Mouse (Mus musculus): ENCODE results near the gene Zcchc3. TPM values are rescaled to one million over a fixed set of nuclear protein-coding genes. Genes with fewer than 3 reads are reported as not detected.

Gene Zcchc3
- polyA plus RNA-seq, 1 experiment from 2014 or later: 18.0 TPM

Other genes with a start within 250 kb of the Zcchc3 start
- 164 and 229 TPM in 2 replicates for gene Csnk2a1, start 188.2 kb downstream of the Zcchc3 start, polyA plus RNA-seq (2014; fragmentation: Nextera tagmentation; extraction: Ambion mirVana)
- gene Tbc1d20, start 121.2 kb downstream of the Zcchc3 start, polyA plus RNA-seq (2014; fragmentation: Nextera tagmentation; extraction: Ambion mirVana): 23.3 and 28.8 TPM in 2 replicates
- gene Rbck1, start 82.4 kb downstream of the Zcchc3 start, polyA plus RNA-seq (2014; fragmentation: Nextera tagmentation; extraction: Ambion mirVana): 108 and 109 TPM in 2 replicates
- 0.62 and 1.2 TPM in 2 replicates for gene Trib3, start 71.0 kb downstream of the Zcchc3 start, polyA plus RNA-seq (2014; fragmentation: Nextera tagmentation; extraction: Ambion mirVana)
- 40.1 and 49.0 TPM in 2 replicates for gene Nrsn2, start 38.4 kb downstream of the Zcchc3 start, polyA plus RNA-seq (2014; fragmentation: Nextera tagmentation; extraction: Ambion mirVana)
- 21.9 and 25.4 TPM in 2 replicates for gene Sox12, start 17.0 kb downstream of the Zcchc3 start, polyA plus RNA-seq (2014; fragmentation: Nextera tagmentation; extraction: Ambion mirVana)
- 1.0 and 1.1 TPM in 2 replicates for gene 6820408C15Rik, start 560 bp upstream of the Zcchc3 start, polyA plus RNA-seq (2014; fragmentation: Nextera tagmentation; extraction: Ambion mirVana)
- not detected in 2 replicates for gene Defb23, start 49.6 kb upstream of the Zcchc3 start, polyA plus RNA-seq (2014; fragmentation: Nextera tagmentation; extraction: Ambion mirVana)
- not detected in 2 replicates for gene Defb20, start 62.0 kb upstream of the Zcchc3 start, polyA plus RNA-seq (2014; fragmentation: Nextera tagmentation; extraction: Ambion mirVana)
- not detected in 2 replicates for gene Defb22, start 75.1 kb upstream of the Zcchc3 start, polyA plus RNA-seq (2014; fragmentation: Nextera tagmentation; extraction: Ambion mirVana)
- not detected in 2 replicates for gene Defb26, start 96.7 kb upstream of the Zcchc3 start, polyA plus RNA-seq (2014; fragmentation: Nextera tagmentation; extraction: Ambion mirVana)
- not detected in 2 replicates for gene Defb28, start 103.2 kb upstream of the Zcchc3 start, polyA plus RNA-seq (2014; fragmentation: Nextera tagmentation; extraction: Ambion mirVana)
- not detected in 2 replicates for gene Defb29, start 125.1 kb upstream of the Zcchc3 start, polyA plus RNA-seq (2014; fragmentation: Nextera tagmentation; extraction: Ambion mirVana)
- not detected in 2 replicates for gene Gm17416, start 154.3 kb upstream of the Zcchc3 start, polyA plus RNA-seq (2014; fragmentation: Nextera tagmentation; extraction: Ambion mirVana)
- gene Defb21, start 157.7 kb upstream of the Zcchc3 start, polyA plus RNA-seq (2014; fragmentation: Nextera tagmentation; extraction: Ambion mirVana): not detected in 2 replicates
- not detected in 2 replicates for gene Defb19, start 165.3 kb upstream of the Zcchc3 start, polyA plus RNA-seq (2014; fragmentation: Nextera tagmentation; extraction: Ambion mirVana)
- gene Defb45, start 184.4 kb upstream of the Zcchc3 start, polyA plus RNA-seq (2014; fragmentation: Nextera tagmentation; extraction: Ambion mirVana): not detected in 2 replicates
- gene Defb36, start 189.3 kb upstream of the Zcchc3 start, polyA plus RNA-seq (2014; fragmentation: Nextera tagmentation; extraction: Ambion mirVana): not detected in 2 replicates
- not detected in 2 replicates for gene Defb25, start 208.0 kb upstream of the Zcchc3 start, polyA plus RNA-seq (2014; fragmentation: Nextera tagmentation; extraction: Ambion mirVana)
- 0.12 and 0.27 TPM in 2 replicates for gene Rem1, start 211.9 kb upstream of the Zcchc3 start, polyA plus RNA-seq (2014; fragmentation: Nextera tagmentation; extraction: Ambion mirVana)